Mouse (Mus musculus): ENCODE measurements at regions not wholly inside any gene's neighbourhood (a gene's known extent, or its start where the extent isn't known, plus 50 kb on each side); places are given as distances from the start of the nearest gene placed in this dataset.
"Not testable (repeated sequence)": the region's sequence is repeated elsewhere in the genome, so short reads cannot be mapped to it uniquely, and the experiment has no call there.

- not testable (repeated sequence) for DNase-seq
Observed at GRCm38 (mm10) chr3:59563486-59564006, 166.0 kb upstream of the Gm5538 start.

DNA sequence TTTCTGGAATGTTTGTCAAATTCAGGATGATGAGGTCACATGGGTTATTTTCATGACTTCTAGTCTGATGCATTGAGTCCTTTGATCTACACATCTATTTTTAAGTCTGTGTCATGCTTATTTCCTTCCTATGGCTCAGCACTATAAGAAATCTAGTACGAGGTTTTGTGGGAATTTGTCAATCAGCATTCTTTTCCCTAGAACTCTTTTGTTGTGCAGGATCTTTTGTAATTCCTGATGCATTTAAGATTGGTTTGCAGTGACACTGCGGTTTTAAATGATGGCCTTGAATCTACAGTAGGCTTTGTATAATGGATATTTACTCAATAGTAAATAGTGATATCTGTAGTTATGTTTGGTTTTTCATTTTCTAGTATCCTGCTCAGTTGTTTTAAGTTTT is 187.0 kb upstream of the Gm5538 start:
- no peak for DNase-seq

DNA sequence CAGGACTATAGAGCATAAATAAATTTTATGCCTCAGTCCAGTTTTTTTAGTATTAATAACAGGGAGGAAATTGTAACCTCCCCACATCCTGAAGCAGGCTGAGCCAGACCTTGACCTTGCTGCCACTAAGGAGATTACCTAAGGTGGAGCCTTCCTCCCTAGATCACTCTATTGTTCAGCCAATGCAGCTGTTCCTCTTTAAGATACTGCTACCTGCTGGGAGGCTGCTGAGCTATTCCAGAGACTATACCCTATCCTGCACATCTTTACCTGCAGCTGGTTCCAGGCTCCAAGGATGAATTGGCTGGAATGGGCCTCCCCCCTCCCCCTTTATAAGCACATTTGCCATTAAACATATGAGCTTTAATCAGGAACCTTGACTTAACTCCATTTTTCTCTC is 189.0 kb upstream of the Gm5538 start:
- not testable (repeated sequence) for DNase-seq

GRCm38 (mm10) chr3:59539893-59540292 is 189.7 kb upstream of the Gm5538 start:
- not testable (repeated sequence) for DNase-seq

DNA sequence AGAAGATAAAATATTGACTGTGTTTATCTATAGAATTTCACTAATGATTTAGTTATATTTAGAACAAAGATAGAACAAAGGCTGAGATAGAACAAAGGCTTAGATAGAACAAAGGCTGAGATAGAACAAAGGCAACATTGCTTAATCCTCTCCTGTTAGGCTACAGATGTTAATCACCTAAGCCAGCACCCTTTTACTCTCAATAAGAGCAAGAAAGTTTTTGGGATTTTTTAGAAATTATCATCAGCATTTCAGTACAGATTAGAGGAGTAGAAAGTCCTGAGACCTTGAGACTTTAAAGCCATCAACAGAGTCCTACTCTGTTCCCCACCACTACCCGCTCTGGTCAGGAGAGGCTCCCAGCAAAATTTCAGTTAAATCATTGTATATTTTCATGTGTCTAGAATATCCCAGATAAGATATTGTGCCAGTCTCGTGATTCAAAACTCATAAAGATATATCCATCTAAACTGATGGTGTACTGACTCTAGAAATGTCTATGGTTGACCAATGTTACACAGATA is 187.2 kb upstream of the Igsf10 start:
- no peak for DNase-seq

DNA sequence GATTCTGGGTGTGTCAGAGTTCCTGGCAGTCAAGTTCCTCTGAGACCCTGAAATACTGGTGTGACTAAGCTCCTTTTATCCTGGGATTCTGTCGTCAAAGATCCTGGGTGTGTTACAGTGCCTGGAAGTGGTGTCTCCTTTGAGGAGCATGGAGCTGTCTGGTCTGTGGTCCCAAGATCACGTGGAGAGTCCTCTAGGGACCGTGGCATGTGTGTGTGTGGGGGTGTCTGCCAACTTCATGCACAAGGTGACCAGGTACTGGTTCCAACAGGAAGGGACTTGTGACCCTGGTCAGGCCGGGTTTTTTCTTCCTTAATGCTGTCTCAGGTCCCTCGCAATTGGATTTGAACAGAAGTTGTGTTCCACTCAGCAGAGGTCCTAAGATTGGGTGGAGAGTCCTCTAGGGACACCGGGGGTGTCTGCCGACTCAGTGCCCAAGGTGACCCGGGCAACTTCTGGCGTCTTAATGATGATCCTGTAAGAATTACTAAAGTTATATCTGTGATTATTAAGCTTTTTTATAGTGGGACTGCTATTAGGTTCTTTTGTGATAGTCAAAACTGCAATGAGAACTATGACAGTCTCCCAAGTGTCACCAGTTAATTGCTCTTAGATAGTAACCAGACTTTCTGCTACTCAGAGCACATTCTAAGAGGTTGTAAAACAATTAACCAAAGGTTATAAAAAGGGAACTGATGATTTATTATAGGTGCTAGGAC is 186.6 kb upstream of the Igsf10 start:
- no peak for DNase-seq

- no peak for DNase-seq
Observed at GRCm38 (mm10) chr3:59520766-59521165, 176.6 kb upstream of the Igsf10 start.

GRCm38 (mm10) chr3:59478095-59478494 is 133.9 kb upstream of the Igsf10 start:
- DNase-seq, result no peak

DNA sequence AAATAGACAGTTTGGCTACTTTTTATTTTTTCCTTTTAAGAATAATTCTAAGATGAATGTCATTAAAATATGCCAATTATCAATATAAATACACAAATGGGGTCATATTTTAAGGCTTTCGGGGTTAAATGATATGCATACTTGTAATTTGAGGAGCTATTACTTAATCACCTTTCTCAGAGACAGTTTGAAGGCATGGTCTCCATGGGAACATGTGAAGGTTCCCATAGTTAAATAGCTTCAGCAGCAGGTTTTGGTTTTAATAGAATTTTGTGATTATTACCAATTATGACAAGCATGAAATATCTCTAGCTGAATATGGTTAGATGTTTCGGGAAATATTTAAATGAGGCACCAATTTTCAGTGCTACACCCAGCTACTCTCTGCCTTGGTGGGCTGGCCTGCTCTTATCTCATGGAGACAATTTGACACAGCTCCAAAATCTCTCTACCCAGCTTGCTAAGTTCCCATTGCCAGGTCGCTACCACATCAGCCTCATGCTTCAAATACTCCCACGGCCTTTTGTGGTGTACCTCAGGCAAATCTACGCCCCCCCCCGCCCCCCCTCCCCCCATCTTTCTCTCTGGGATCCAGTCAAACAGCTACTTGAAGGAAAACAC is 133.4 kb upstream of the Igsf10 start:
- DNase-seq, result no peak

DNA sequence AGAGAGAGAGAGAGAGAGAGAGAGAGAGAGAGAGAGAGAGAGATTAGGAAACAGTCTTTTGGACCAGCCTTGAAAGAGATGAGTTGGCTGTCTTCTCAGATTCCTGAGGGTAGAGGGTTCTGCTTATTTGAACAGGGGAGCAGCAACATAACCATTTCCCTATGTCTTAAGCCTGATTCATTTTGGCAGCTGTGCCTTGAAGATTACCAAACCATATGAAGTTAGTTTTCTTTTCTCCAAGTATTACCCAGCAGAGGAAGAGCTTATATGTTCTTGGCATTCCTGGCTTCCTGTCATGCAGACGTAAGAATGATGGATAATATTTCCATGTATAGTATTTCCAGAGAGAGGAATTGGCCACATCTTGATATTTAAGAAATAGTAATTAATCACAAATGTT is 124.8 kb upstream of the Igsf10 start:
- DNase-seq, result no peak

- no peak for DNase-seq
Observed at GRCm38 (mm10) chr3:59462341-59463158, 118.4 kb upstream of the Igsf10 start.

DNA sequence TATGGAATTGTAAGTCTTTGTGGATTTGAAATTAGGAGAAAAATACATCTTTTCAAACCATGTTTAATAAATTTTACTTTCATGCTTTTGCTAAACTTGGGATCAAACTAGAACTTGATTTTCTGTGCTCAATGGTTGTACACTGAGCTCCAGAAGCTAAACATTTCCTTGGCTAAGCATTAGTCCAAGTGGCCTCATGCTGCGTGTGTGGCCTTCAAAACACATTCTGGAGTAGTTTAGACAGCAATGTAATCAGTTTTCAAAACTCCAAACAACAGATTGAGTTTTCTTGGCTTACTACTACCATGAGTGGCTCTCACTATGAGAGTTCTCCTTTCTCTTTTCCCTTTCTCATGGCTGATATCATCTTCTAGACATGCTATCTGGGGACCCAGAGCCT is 112.7 kb upstream of the Igsf10 start:
- no peak for DNase-seq

GRCm38 (mm10) chr3:59451084-59451483 is 106.9 kb upstream of the Igsf10 start:
- DNase-seq, result no peak

DNA sequence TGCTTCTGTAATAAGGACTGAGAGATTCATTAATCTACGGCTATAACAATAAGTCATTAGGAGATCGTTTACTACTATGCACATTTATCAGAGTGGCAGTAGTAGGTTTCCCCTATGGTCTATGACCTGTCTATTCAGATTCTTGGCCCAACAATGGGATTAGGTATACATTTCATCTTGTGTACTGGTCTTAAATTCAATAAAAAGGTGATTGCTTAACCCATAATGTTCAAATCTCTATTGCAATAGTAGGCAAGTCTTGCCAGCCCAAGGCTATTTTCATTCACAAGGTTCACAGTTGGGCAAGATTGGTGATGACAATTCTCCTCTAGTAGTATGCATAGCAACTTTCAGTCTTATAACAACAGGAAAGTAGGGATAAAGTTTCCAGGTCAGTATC is 79.4 kb upstream of the Igsf10 start:
- no peak for DNase-seq

DNA sequence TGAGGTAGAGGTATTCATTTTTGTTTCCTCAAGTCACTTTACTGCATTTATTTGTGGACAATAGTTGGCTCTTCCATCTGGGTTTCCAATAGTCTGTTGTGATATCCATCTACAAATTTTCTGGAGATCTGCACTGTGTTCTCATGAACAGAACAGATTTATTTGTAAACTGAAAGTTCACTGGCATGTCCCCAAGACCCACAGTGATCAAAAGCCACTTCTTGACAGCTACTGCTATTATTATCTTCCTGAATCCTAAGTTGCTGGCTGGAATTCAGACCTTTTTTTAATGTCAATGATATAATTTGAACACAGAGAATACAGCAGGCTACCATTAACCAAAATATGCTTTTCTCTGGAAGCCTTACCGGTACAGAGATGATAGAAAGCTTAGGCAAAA is 64.9 kb upstream of the Igsf10 start:
- no peak for DNase-seq

DNA sequence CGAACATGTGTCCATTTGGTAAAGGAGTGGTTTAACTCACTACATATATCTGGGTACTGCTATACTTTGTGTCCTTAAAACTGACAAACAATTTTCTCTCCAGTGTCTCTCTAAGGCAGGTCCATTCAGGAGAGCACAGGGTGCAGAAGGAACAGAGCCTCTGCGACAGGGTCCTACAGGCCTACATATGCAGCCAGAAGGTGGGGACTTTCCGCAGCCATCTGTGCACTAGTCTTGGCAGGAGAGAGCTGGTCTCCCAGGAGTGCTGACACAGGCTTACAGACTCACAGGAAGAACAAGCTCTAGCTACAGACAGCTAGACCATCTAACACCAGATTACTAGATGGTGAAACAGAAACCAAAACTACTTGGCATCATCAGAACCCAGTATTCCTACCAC is 61.8 kb upstream of the Igsf10 start:
- DNase-seq, result no peak

- DNase-seq, result peak; percentile 5
Observed at GRCm38 (mm10) chr3:59401856-59402255, 57.7 kb upstream of the Igsf10 start.

- no peak for DNase-seq
Observed at GRCm38 (mm10) chr3:59401425-59401824, 57.2 kb upstream of the Igsf10 start.
